Mouse (Mus musculus): ENCODE data around the gene Sult2a2.
"Not testable (repeated sequence)": the region's sequence is repeated elsewhere in the genome, so short reads cannot be mapped to it uniquely, and the experiment has no call there.

Sult2a2 gene

GRCm38 (mm10) chr7:13733205-13733604 lies at the start of gene Sult2a2:
Gene Sult2a2, plus strand, starts transcription at chr7:13733505.
- DNase-seq: not testable (repeated sequence)

DNA sequence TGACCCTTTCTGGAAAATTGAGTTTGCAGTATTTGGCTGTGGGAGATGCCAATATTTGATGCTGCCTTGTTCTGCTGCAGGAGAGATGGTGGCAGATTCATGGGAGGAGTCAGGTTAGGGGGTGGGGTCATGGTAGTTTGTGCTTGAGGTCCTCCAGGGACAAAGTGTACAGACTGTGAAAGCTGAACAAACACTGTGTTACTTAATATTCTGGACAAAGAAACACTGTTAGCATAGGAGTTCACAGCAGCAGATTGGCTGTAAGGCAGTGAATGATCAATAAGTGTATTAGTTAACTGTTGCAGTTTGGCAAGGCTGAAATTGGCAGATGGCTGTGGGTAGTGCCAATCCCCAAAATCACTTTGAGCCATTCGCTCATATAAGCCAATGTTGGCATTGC lies 80.6 kb downstream of the Sult2a2 start:
- no peak for DNase-seq
